Mouse (Mus musculus): ENCODE measurements around the gene Dnal4. TPM values are rescaled to one million over a fixed set of nuclear protein-coding genes. Genes with fewer than 3 reads are reported as not detected.

The Dnal4 gene
- polyA plus RNA-seq, 1 experiment from 2014 or later: 67.4 TPM

GRCm38 (mm10) chr15:79741921-79742705 is 35.5 kb downstream of the Dnal4 start, which contains the start of gene Sun2:
Gene Sun2, minus strand, starts transcription at chr15:79742536.
- H3K9ac ChIP-seq: peak within 1 kb of the TSS; percentile 85
- H3K9me3 ChIP-seq (replicated peaks): no peaks in the 10 kb centered on the region
- peak within 1 kb of the TSS; percentile 72 for H3K27ac ChIP-seq
- peak within 1 kb of the TSS; percentile 93 for H3K4me2 ChIP-seq
- H3K4me1 ChIP-seq: peaks cover 56% of the 10 kb centered on the region
- H3K4me3 ChIP-seq (replicated peaks): peak within 1 kb of the TSS; percentile 97
- no peaks in the 10 kb centered on the region for H3K27me3 ChIP-seq
- under 1% methylated on average over 78 of the region's 93 CpGs for WGBS
- peaks cover 18% of the 10 kb centered on the region for H3K36me3 ChIP-seq
- ATAC-seq (replicated peaks; ENCODE audit: low FRiP score): peak; percentile 89

DNA sequence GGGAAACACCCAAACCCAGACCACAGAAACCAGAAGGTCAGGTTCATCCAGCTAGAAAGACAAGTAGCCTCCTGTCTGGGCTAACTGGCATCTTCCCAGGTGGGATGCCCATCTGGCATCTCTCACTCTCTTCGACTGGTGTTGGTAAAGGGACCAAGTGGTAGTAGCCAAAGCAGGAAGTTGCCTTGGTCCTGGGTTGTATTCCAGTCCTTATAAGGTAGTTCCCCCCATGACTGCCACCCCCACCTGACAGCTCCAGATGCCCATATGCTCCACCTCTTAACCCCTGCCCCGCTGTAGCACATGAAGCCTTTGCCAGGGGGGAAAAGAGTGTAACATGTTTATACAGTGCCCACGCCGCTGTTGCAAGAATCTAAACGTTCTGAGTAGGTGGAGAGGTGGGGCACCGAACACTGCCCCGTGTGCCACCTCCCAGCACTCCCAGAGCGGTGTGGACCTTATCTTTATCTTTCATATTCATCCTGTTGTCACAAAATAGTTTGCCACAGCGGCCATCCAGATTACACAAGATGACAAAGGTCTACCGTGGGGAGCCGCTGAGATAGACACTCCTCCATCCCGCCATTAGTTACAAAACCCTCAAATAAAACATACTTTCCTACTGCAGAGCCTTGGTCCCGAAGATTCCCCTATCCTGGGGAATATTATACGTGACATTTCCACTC is 36.3 kb downstream of the Dnal4 start:
- Histone ChIP-seq H3K4me2 (peak overlapping the region; percentile 93), H3K27me3 (no peaks in the 10 kb centered on the region), H3K4me3 (replicated peaks) (peak overlapping the region; percentile 97), H3K9me3 (replicated peaks) (no peaks in the 10 kb centered on the region), H3K9ac (peak overlapping the region; percentile 85), H3K4me1 (peaks cover 56% of the 10 kb centered on the region), H3K27ac (peak overlapping the region; percentile 72), H3K36me3 (peaks cover 26% of the 10 kb centered on the region)
- WGBS: 22% methylated on average over 14 of the region's 14 CpGs
- no peak for ATAC-seq (replicated peaks; ENCODE audit: low FRiP score)

GRCm38 (mm10) chr15:79740739-79741138 is 36.9 kb downstream of the Dnal4 start:
- Histone ChIP-seq H3K4me1 (peaks cover 57% of the 10 kb centered on the region), H3K36me3 (peaks cover 30% of the 10 kb centered on the region), H3K27ac (no peak overlapping the region), H3K9ac (peak overlapping the region; percentile 85; the same call in 1 of the 2 replicates), H3K27me3 (no peaks in the 10 kb centered on the region), H3K4me2 (peak overlapping the region; percentile 93), H3K4me3 (replicated peaks) (peak overlapping the region; percentile 97), H3K9me3 (replicated peaks) (no peaks in the 10 kb centered on the region)
- 86% methylated on average over 3 of the region's 3 CpGs for WGBS
- ATAC-seq (replicated peaks; ENCODE audit: low FRiP score): no peak

DNA sequence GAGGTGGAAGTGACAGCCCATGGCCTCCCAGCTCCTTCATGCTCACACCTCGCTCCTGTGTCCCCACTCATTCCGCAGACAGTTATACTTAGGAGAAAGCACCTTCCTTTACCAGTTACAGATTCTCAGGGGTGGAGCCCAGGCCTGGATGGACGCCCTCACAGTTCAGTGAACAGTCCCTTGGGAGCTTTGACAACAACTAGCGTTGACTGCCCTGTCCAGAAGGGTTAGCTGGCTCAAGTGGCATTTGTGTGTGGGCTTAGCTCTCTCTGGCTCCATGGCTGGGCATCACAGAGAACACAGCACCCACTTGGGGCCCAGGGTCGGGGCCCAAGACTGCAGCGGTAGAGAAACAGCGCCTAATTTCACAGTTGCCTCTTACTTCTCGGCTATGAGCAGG is 43.3 kb downstream of the Dnal4 start:
- no peak overlapping the region for H3K4me2 ChIP-seq
- H3K9me3 ChIP-seq (replicated peaks): no peaks in the 10 kb centered on the region
- no peak overlapping the region for H3K27ac ChIP-seq
- H3K4me3 ChIP-seq (replicated peaks): no peak overlapping the region
- peaks cover 18% of the 10 kb centered on the region for H3K4me1 ChIP-seq
- ATAC-seq (replicated peaks; ENCODE audit: low FRiP score): no peak
- 84% methylated on average over 8 of the region's 8 CpGs for WGBS
- no peak overlapping the region for H3K9ac ChIP-seq
- H3K36me3 ChIP-seq: peaks cover 88% of the 10 kb centered on the region
- H3K27me3 ChIP-seq: no peaks in the 10 kb centered on the region

DNA sequence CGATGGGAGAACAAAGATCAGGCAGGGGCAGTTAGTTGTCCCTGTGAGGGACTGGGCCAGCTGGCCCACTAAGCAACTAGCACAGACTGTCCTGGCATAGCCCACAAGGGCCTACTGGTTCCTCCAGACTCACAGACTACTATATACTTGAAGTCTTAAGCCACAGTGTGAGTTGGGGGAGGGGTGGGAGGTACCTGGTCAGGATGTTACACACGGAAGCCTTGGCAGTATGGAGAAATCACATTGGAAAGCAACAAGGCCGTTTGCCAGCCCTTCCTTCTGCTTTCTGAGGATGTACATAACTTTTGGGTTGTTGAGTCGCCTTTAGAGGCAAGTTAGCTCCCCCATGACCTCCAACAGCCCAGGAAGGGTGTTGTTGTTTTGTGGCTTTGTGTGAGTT is 44.0 kb downstream of the Dnal4 start:
- Histone ChIP-seq H3K36me3 (peaks cover 92% of the 10 kb centered on the region), H3K9ac (no peak overlapping the region), H3K4me1 (peaks cover 11% of the 10 kb centered on the region), H3K9me3 (replicated peaks) (no peaks in the 10 kb centered on the region), H3K27me3 (no peaks in the 10 kb centered on the region), H3K27ac (no peak overlapping the region), H3K4me3 (replicated peaks) (no peak overlapping the region), H3K4me2 (no peak overlapping the region)
- 81% methylated on average over 4 of the region's 4 CpGs for WGBS
- ATAC-seq (replicated peaks; ENCODE audit: low FRiP score): no peak

GRCm38 (mm10) chr15:79733192-79733591 is 44.5 kb downstream of the Dnal4 start:
- no peak overlapping the region for H3K4me2 ChIP-seq
- peaks cover 92% of the 10 kb centered on the region for H3K36me3 ChIP-seq
- no peaks in the 10 kb centered on the region for H3K27me3 ChIP-seq
- H3K27ac ChIP-seq: no peak overlapping the region
- H3K9me3 ChIP-seq (replicated peaks): no peaks in the 10 kb centered on the region
- no peak for ATAC-seq (replicated peaks; ENCODE audit: low FRiP score)
- 95% methylated on average over 8 of the region's 8 CpGs for WGBS
- H3K9ac ChIP-seq: no peak overlapping the region
- H3K4me1 ChIP-seq: peaks cover 8% of the 10 kb centered on the region; the same call in 1 of the 2 replicates
- no peak overlapping the region for H3K4me3 ChIP-seq (replicated peaks)

DNA sequence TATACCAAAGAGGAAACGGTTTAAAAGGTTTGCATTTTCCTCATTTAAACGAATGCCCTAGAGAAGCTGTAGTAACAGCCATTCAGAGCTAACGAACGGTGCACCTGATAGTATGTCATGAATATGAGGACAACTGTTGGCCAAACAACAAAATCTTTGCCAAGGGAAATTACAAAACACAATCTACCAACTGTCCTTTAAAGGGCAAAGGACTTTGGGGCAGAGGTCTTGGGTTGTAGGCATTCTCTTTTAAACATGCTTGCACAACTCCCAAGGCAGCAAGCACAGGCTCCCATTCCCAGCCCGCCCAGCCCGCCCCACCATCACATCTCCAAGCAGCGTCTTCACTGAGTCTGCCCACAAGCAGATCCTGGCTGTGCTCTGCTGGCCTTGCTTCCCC is 46.1 kb downstream of the Dnal4 start:
- Histone ChIP-seq H3K4me1 (peaks cover 8% of the 10 kb centered on the region; the same call in 1 of the 2 replicates), H3K27me3 (no peaks in the 10 kb centered on the region), H3K4me3 (replicated peaks) (no peak overlapping the region), H3K9ac (no peak overlapping the region), H3K27ac (no peak overlapping the region), H3K36me3 (peaks cover 92% of the 10 kb centered on the region), H3K9me3 (replicated peaks) (no peaks in the 10 kb centered on the region), H3K4me2 (no peak overlapping the region)
- ATAC-seq (replicated peaks; ENCODE audit: low FRiP score): no peak
- 90% methylated on average over 7 of the region's 7 CpGs for WGBS

DNA sequence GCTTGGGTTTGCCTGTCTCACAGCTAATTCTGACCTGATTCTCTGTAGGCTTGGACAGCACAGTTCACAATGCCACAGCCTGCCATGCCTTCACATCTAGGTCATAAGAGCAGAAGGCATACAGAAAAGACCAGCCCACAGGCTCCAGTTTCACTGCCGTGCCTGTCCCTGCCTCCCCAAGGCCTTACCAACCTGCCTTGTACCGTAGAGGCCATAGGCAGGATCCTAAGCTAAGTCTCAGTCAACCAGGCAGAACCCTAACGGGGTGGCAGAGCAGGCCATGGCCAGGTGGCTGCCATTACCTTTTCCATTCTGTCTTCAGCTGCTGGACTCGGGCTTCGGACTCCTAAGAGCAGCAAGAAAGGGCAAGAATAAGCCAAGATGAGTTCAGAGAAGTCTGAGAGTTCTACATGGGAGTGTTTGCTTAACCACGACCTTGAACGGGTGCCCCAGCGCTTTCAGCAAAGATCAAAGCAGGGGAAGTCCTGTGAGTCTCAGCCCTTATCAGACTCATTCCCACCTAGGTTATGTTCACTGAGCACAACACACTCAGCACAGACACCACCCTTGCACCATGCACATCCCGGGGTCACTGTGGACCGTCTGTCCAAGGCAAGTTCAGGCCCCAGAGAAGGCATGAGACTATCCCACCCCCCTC is 48.8 kb downstream of the Dnal4 start:
- no peak for ATAC-seq (replicated peaks; ENCODE audit: low FRiP score)
- H3K27me3 ChIP-seq: no peaks in the 10 kb centered on the region
- H3K9ac ChIP-seq: no peak overlapping the region
- H3K9me3 ChIP-seq (replicated peaks): no peaks in the 10 kb centered on the region
- no peak overlapping the region for H3K27ac ChIP-seq
- no peaks in the 10 kb centered on the region for H3K4me1 ChIP-seq
- H3K36me3 ChIP-seq: peaks cover 89% of the 10 kb centered on the region
- H3K4me3 ChIP-seq (replicated peaks): no peak overlapping the region
- no peak overlapping the region for H3K4me2 ChIP-seq
- 67% methylated on average over 10 of the region's 10 CpGs for whole genome bisulfite sequencing

DNA sequence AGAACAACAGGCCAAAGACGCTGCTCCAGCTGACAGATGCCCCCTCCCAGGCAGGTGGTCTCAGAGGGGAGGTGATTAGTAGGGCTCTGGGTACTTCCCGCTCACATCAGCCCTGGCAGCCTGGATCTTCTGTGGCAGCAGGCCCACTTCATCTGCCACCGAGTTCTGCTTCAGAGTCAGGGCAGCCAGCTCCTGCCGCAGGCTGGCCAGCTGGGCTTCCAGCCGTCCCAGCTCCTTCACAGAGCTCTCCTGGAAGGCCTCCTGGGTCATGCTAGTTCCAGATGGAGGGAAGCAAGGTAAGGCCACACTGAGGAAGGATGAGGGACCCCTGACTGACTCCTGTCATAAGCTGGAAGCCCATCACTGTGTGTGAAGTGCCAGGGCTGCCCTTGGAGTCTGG is 49.3 kb downstream of the Dnal4 start:
- H3K9me3 ChIP-seq (replicated peaks): no peaks in the 10 kb centered on the region
- H3K9ac ChIP-seq: no peak overlapping the region
- no peak for ATAC-seq (replicated peaks; ENCODE audit: low FRiP score)
- H3K4me2 ChIP-seq: no peak overlapping the region
- H3K27ac ChIP-seq: no peak overlapping the region
- 79% methylated on average over 5 of the region's 5 CpGs for WGBS
- no peaks in the 10 kb centered on the region for H3K27me3 ChIP-seq
- H3K4me3 ChIP-seq (replicated peaks): no peak overlapping the region
- H3K4me1 ChIP-seq: no peaks in the 10 kb centered on the region
- H3K36me3 ChIP-seq: peaks cover 83% of the 10 kb centered on the region

GRCm38 (mm10) chr15:79727840-79728239 is 49.8 kb downstream of the Dnal4 start:
- Histone ChIP-seq H3K9ac (no peak overlapping the region), H3K36me3 (peaks cover 78% of the 10 kb centered on the region), H3K4me2 (no peak overlapping the region), H3K9me3 (replicated peaks) (no peaks in the 10 kb centered on the region), H3K27ac (no peak overlapping the region), H3K27me3 (no peaks in the 10 kb centered on the region), H3K4me3 (replicated peaks) (no peak overlapping the region), H3K4me1 (no peaks in the 10 kb centered on the region)
- ATAC-seq (replicated peaks; ENCODE audit: low FRiP score): no peak
- 94% methylated on average over 6 of the region's 6 CpGs for WGBS

DNA sequence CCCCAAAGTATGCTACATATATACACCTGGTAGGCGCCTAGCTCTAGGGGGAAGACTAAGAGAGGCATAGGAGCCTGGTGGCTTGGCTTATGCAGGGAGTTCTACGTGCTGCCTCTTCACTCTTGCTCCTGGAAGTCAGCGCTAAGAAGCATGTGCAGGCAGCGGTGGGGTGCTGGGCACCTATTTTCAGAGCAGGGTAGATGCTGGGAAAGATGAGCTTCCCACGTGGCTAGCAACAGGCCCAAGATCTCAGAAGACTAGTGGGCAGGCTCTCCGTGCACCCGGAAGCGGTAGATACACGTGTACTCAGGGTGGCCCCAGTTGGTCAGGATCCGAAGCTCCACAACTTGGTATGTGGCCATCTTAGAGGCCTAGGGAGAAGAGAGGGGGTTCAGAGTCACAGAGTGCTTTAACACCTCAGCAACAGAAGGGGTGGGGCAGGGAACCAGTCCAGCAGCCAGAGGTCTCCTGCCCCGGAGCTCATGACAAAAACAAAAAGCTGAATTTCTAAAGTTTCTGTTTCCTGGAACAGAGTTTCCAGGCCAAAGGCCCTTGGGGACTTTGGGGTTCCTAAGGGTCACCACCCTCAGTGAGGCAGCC is 52.4 kb downstream of the Dnal4 start:
- peaks cover 70% of the 10 kb centered on the region for H3K36me3 ChIP-seq
- H3K4me2 ChIP-seq: no peak overlapping the region
- no peak overlapping the region for H3K9ac ChIP-seq
- no peak overlapping the region for H3K4me3 ChIP-seq (replicated peaks)
- no peak overlapping the region for H3K27ac ChIP-seq
- WGBS: 85% methylated on average over 11 of the region's 11 CpGs
- H3K9me3 ChIP-seq (replicated peaks): no peaks in the 10 kb centered on the region
- no peaks in the 10 kb centered on the region for H3K4me1 ChIP-seq
- H3K27me3 ChIP-seq: no peaks in the 10 kb centered on the region
- ATAC-seq (replicated peaks; ENCODE audit: low FRiP score): no peak

DNA sequence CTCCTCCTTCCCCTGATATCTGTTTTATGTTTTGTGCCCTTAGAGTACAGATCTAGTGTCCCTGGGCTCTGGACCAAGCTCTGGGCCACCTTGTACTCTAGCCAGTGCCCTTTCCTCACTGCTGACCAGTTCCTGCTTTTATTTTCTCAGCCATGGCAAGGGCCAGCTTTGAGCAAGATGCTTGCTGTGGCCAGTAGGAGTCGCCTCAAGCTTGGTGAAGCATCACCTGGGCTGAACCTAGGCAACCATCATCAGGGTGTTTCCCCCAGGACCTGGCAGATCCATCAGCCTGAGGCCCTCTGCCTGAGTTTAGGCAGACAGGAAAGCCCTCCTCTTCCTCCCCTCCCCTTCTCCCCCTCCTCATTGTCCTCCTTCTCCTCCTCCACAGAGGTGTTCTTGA is 54.2 kb downstream of the Dnal4 start:
- H3K9me3 ChIP-seq (replicated peaks): no peaks in the 10 kb centered on the region
- 6% methylated on average over 1 of the region's 1 CpGs for WGBS
- H3K36me3 ChIP-seq: peaks cover 71% of the 10 kb centered on the region
- H3K9ac ChIP-seq: no peak overlapping the region
- ATAC-seq (replicated peaks; ENCODE audit: low FRiP score): no peak
- no peak overlapping the region for H3K4me2 ChIP-seq
- H3K27me3 ChIP-seq: no peaks in the 10 kb centered on the region
- no peak overlapping the region for H3K4me3 ChIP-seq (replicated peaks)
- H3K27ac ChIP-seq: no peak overlapping the region
- H3K4me1 ChIP-seq: no peaks in the 10 kb centered on the region

Measured in kidney, embryonic 15.5 days (tissue).